Mouse (Mus musculus) neural tube, embryonic 14.5 days (tissue): Measurements from ENCODE around the gene Sec23b. TPM values are rescaled to one million over a fixed set of nuclear protein-coding genes. Genes with fewer than 3 reads are reported as not detected.
"Not testable (repeated sequence)": the region's sequence is repeated elsewhere in the genome, so short reads cannot be mapped to it uniquely, and the experiment has no call there.

Experiments used
- ATAC-seq: fragments of 200-750 bp; cut with Nextera tagmentation; 2 replicates; pipeline ENCODE4 v1.8.0; 2017; ENCODE audit warnings: low read depth, mild to moderate bottlenecking, moderate TSS enrichment, moderate library complexity
- H3K27ac ChIP-seq: fragments of 300-500 bp; sonication (generic); 2 replicates; pipeline ENCODE4 v1.5.1; 2014; ENCODE audit warnings: low read depth, mild to moderate bottlenecking, control low read depth, low read length, moderate library complexity, mixed read lengths
- H3K27me3 ChIP-seq: fragments of 300-500 bp; sonication (generic); 2 replicates; pipeline ENCODE4 v1.6.1; 2014; ENCODE audit warnings: low read length; ENCODE audit not compliant: control insufficient read depth, insufficient read depth
- H3K36me3 ChIP-seq: fragments of 300-500 bp; sonication (generic); 2 replicates; pipeline ENCODE4 v1.6.1; 2014; ENCODE audit warnings: low read length, mixed read lengths; ENCODE audit not compliant: control insufficient read depth, insufficient read depth
- H3K4me1 ChIP-seq: fragments of 300-500 bp; sonication (generic); 2 replicates; pipeline ENCODE4 v1.6.1; 2014; ENCODE audit warnings: low read length; ENCODE audit not compliant: control insufficient read depth, insufficient read depth
- H3K4me2 ChIP-seq: fragments of 300-500 bp; sonication (generic); 2 replicates; pipeline ENCODE4 v1.6.1; 2014; ENCODE audit warnings: mild to moderate bottlenecking, low read depth, low read length, control low read depth
- H3K4me3 ChIP-seq: fragments of 300-500 bp; sonication (generic); 2 replicates; pipeline ENCODE4 v1.5.1; 2014; ENCODE audit warnings: low read depth, low read length, control low read depth, mixed read lengths
- H3K9ac ChIP-seq: fragments of 300-500 bp; sonication (generic); replicated peaks from 2 replicates; pipeline ENCODE4 v1.6.1; 2014; ENCODE audit warnings: low read depth, mild to moderate bottlenecking, control low read depth, low read length, mixed read lengths
- H3K9me3 ChIP-seq: fragments of 300-500 bp; sonication (generic); 2 replicates; pipeline ENCODE4 v1.6.1; 2016; ENCODE audit warnings: low read length; ENCODE audit not compliant: control insufficient read depth
- WGBS: fragments of 180-500 bp; shearing (Covaris S2); extraction: QIAGEN DNeasy Blood & Tissue Kit; methylation state at CpG from one replicate; pipeline ENCODE4 v1.1.7; 2014; 5-methylcytosine and 5-hydroxymethylcytosine counted together
- polyA plus RNA-seq: library from polyadenylated mRNA; unstranded; fragments of >200 nt; fragmentation: Nextera tagmentation; extraction: Ambion mirVana; gene quantifications from 2 replicates; pipeline ENCODE4 v1.2.1, GENCODE M21; 2014

The Sec23b gene
- polyA plus RNA-seq, 1 experiment from 2014 or later: 55.6 TPM

GRCm38 (mm10) chr2:144593036-144593435, 37.0 kb downstream of the Sec23b start:
- not testable (repeated sequence) for H3K4me1 ChIP-seq, H3K4me2 ChIP-seq, H3K9ac ChIP-seq, ATAC-seq, H3K9me3 ChIP-seq, H3K27ac ChIP-seq, H3K27me3 ChIP-seq, H3K4me3 ChIP-seq
- H3K36me3 ChIP-seq: peaks cover 16% of the 10 kb centered on the region
- WGBS: 69% methylated on average over 8 of the region's 8 CpGs

DNA sequence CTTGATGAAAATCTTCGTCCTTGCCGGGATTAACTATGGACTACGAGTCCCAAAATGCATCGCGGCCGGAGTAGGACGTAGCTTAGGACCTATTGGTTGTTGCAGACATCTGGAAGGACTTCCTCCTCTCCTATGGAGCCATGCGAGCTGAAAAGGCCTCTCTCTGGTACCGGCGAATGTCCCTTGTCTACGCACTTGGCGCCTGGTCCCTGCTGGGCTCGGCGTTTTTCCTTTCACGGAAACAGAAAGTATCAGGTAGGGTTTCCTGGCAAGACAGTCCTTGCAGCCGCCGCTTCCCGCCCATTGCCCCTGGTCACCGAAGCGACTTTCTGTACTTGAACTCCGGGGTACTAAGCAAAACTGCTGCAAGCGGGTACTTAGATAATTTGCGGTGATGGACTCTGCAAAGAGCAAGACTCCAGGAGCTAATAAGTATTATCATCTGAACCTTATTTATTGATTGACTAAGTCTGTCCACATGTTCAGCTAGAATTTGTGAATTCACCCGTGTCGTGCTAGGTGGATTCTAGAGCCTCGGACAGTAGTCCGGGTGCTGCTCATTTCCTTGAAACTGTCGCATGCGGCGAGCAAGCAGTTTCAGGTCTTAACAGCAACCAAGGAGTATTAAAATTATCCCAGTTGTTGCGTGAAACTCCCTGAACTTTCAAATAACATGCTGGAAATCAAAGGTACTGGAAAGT, 38.1 kb downstream of the Sec23b start, which contains the start of gene Smim26:
Gene Smim26 (plus strand): TSS at position 104 of the 701 bp plus-strand sequence.
- peak; percentile 98 for ATAC-seq
- H3K36me3 ChIP-seq: peaks cover 5% of the 10 kb centered on the region; the same call in 1 of the 2 replicates
- WGBS: 2% methylated on average over 31 of the region's 31 CpGs
- H3K4me2 ChIP-seq: peak within 1 kb of the TSS; percentile 74
- no peaks in the 10 kb centered on the region for H3K27me3 ChIP-seq
- H3K27ac ChIP-seq: no peak within 1 kb of the TSS
- H3K4me3 ChIP-seq: peak within 1 kb of the TSS; percentile 62
- H3K4me1 ChIP-seq: peaks cover 5% of the 10 kb centered on the region; the same call in 1 of the 2 replicates
- H3K9ac ChIP-seq: peak within 1 kb of the TSS; percentile 63
- H3K9me3 ChIP-seq: no peaks in the 10 kb centered on the region

- Histone ChIP-seq H3K4me3 (no peak overlapping the region), H3K4me2 (no peak overlapping the region), H3K27me3 (no peaks in the 10 kb centered on the region), H3K4me1 (peaks cover 5% of the 10 kb centered on the region; the same call in 1 of the 2 replicates), H3K36me3 (no peaks in the 10 kb centered on the region), H3K9me3 (no peaks in the 10 kb centered on the region), H3K9ac (no peak overlapping the region), H3K27ac (no peak overlapping the region)
- no peak for ATAC-seq
- 71% methylated on average over 2 of the region's 2 CpGs for WGBS
Observed at GRCm38 (mm10) chr2:144598006-144598405, 42.0 kb downstream of the Sec23b start.

GRCm38 (mm10) chr2:144599831-144600687, 44.0 kb downstream of the Sec23b start, which contains the start of gene Dtd1:
Dtd1 (plus strand) TSS chr2:144599897.
- H3K4me3 ChIP-seq: peak within 1 kb of the TSS; percentile 63
- ATAC-seq: peak; percentile 93
- WGBS: under 1% methylated on average over 49 of the region's 50 CpGs
- no peaks in the 10 kb centered on the region for H3K27me3 ChIP-seq
- peak within 1 kb of the TSS; percentile 85 for H3K27ac ChIP-seq
- H3K9ac ChIP-seq: peak within 1 kb of the TSS; percentile 85
- no peaks in the 10 kb centered on the region for H3K4me1 ChIP-seq
- no peaks in the 10 kb centered on the region for H3K36me3 ChIP-seq
- peak within 1 kb of the TSS; percentile 68 for H3K4me2 ChIP-seq
- H3K9me3 ChIP-seq: no peaks in the 10 kb centered on the region

- no peak for ATAC-seq
- H3K27ac ChIP-seq: no peak overlapping the region
Observed at GRCm38 (mm10) chr2:144601576-144601975, 45.5 kb downstream of the Sec23b start.

GRCm38 (mm10) chr2:144613956-144614355, 57.9 kb downstream of the Sec23b start:
- Histone ChIP-seq H3K9ac (no peak overlapping the region), H3K4me3 (no peak overlapping the region), H3K27ac (no peak overlapping the region), H3K4me1 (no peaks in the 10 kb centered on the region), H3K4me2 (no peak overlapping the region), H3K9me3 (no peaks in the 10 kb centered on the region), H3K36me3 (no peaks in the 10 kb centered on the region), H3K27me3 (no peaks in the 10 kb centered on the region)
- 96% methylated on average over 6 of the region's 6 CpGs for WGBS
- no peak for ATAC-seq

More at GRCm38 (mm10) chr2:144601576-144601975, 45.5 kb downstream of the Sec23b start:
- 91% methylated on average over 1 of the region's 1 CpGs for WGBS
- no peak overlapping the region for H3K4me3 ChIP-seq
- H3K36me3 ChIP-seq: no peaks in the 10 kb centered on the region
- no peaks in the 10 kb centered on the region for H3K9me3 ChIP-seq
- no peak overlapping the region for H3K4me2 ChIP-seq
- no peaks in the 10 kb centered on the region for H3K4me1 ChIP-seq
- H3K27me3 ChIP-seq: no peaks in the 10 kb centered on the region
- H3K9ac ChIP-seq: no peak overlapping the region

- no peaks in the 10 kb centered on the region for H3K9me3 ChIP-seq
- no peak overlapping the region for H3K4me3 ChIP-seq
- no peaks in the 10 kb centered on the region for H3K4me1 ChIP-seq
- no peaks in the 10 kb centered on the region for H3K27me3 ChIP-seq
- H3K4me2 ChIP-seq: no peak overlapping the region
- 93% methylated on average over 16 of the region's 16 CpGs for WGBS
- no peaks in the 10 kb centered on the region for H3K36me3 ChIP-seq
- ATAC-seq: no peak
- no peak overlapping the region for H3K27ac ChIP-seq
- no peak overlapping the region for H3K9ac ChIP-seq
Observed at GRCm38 (mm10) chr2:144617074-144617874, 61.2 kb downstream of the Sec23b start.

DNA sequence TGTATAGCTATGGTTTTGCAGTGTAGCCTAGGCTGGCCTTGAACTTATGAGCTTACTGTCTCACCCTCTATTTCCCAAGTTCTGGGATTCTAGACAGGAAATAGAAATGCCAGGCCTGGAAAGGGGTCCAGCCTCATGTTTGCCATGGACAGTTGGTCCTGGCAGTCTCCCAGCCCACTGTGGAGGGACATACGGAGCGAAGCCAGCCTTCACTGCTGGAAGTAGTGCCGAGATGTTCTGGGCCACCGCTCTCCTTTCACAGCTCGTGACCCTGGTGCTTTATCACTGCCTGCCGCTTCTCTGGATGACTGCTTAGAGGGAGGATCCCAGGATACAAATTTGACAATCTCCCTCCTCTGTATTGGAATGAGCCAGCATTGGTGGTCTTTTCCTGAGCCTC, 65.5 kb downstream of the Sec23b start:
- no peak; the same call in 1 of the 2 replicates for ATAC-seq
- H3K9ac ChIP-seq: no peak overlapping the region
- no peaks in the 10 kb centered on the region for H3K27me3 ChIP-seq
- no peaks in the 10 kb centered on the region for H3K36me3 ChIP-seq
- H3K27ac ChIP-seq: no peak overlapping the region
- H3K4me2 ChIP-seq: no peak overlapping the region
- H3K9me3 ChIP-seq: no peaks in the 10 kb centered on the region
- 52% methylated on average over 6 of the region's 6 CpGs for WGBS
- H3K4me1 ChIP-seq: no peaks in the 10 kb centered on the region
- no peak overlapping the region for H3K4me3 ChIP-seq
